In the genomic region with DNA sequence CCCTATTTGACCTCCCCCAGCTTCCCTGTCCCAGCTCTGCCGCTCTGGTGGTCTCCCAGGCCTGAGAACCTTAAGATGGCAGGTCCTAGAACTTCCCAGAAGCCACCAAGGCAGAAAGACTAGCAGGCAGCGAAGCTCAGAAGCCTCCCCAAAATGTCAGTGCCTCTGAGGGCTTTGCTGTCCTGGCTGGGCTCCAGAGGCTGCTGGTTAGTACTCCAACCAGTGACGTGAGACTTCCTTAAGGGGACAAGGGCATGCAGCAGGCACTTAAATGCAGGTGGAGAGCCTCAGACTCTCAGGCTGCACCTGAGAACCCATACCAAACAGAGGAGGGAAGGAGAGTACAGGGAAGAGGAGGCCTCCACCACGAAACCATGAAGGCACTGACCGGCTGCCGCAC, we compare ENCODE assay signal across 9 mouse cellular contexts. TPM values are rescaled to one million over a fixed set of nuclear protein-coding genes. Genes with fewer than 3 reads are reported as not detected.
DNase-seq lines count a peak whose midpoint lies in the region; ATAC-seq lines count a peak whose summit lies in the region.
"Had no signal": no experiment of that assay in that cellular context is flagged by ENCODE, and none has a peak within 500 bp of the region (broad histone marks: within the 10 kb centered on the region; RNA-seq: fewer than 3 reads in every experiment).

No protein-coding gene starts in this region.

- H3K4me2 ChIP-seq in midbrain, embryonic 12.5 days (replicated peaks) = no peak overlapping the region
- no peak overlapping the region for H3K4me2 ChIP-seq in midbrain, embryonic 11.5 days
- H3K4me2 ChIP-seq in embryonic facial prominence, embryonic 14.5 days (ENCODE audit: low read depth, low read length) = no peak overlapping the region
- H3K4me2 ChIP-seq in stomach, embryonic 14.5 days (replicated peaks; ENCODE audit: low read depth, low read length) = no peak overlapping the region

- peaks cover 26% of the 10 kb centered on the region for H3K4me1 ChIP-seq in midbrain, embryonic 12.5 days
- peaks cover 17% of the 10 kb centered on the region for H3K4me1 ChIP-seq in midbrain, embryonic 11.5 days (ENCODE audit: control insufficient read depth, insufficient read depth, low read length)
- H3K4me1 ChIP-seq in embryonic facial prominence, embryonic 14.5 days (ENCODE audit: control insufficient read depth, insufficient read depth, low read length) = peaks cover 13% of the 10 kb centered on the region
- peaks cover 35% of the 10 kb centered on the region for H3K4me1 ChIP-seq in limb, embryonic 10.5 days
- H3K4me1 ChIP-seq in stomach, embryonic 14.5 days (ENCODE audit: control insufficient read depth, insufficient read depth, low read length) = peaks cover 20% of the 10 kb centered on the region

- H3K36me3 ChIP-seq in midbrain, embryonic 12.5 days = peaks cover 47% of the 10 kb centered on the region
- H3K36me3 ChIP-seq in midbrain, embryonic 11.5 days (ENCODE audit: control insufficient read depth, insufficient read depth, low read length) = peaks cover 26% of the 10 kb centered on the region
- peaks cover 47% of the 10 kb centered on the region for H3K36me3 ChIP-seq in embryonic facial prominence, embryonic 14.5 days (ENCODE audit: control insufficient read depth, insufficient read depth, low read length)
- peaks cover 68% of the 10 kb centered on the region for H3K36me3 ChIP-seq in limb, embryonic 10.5 days
- peaks cover 30% of the 10 kb centered on the region for H3K36me3 ChIP-seq in stomach, embryonic 14.5 days (ENCODE audit: control insufficient read depth, insufficient read depth, low read length)

- intact Hi-C loops in left cerebral cortex, postnatal 14 days (cut with DNase I) = no loop called here

- DNase-seq in midbrain, embryonic 11.5 days (ENCODE audit: low spot score, missing footprints) = no peak
- no peak for DNase-seq in embryonic facial prominence, embryonic 14.5 days (ENCODE audit: low spot score)
- DNase-seq in limb, embryonic 10.5 days (ENCODE audit: low spot score) = no peak
- no peak for DNase-seq in right cerebral cortex, postnatal 4 days
- no peak for DNase-seq in left cerebral cortex, postnatal 14 days (ENCODE audit: low spot score in 2 of 2)

- H3K9me3 ChIP-seq in midbrain, embryonic 12.5 days = no peaks in the 10 kb centered on the region
- no peaks in the 10 kb centered on the region for H3K9me3 ChIP-seq in midbrain, embryonic 11.5 days (ENCODE audit: control insufficient read depth, low read length)
- no peaks in the 10 kb centered on the region for H3K9me3 ChIP-seq in embryonic facial prominence, embryonic 14.5 days (ENCODE audit: control insufficient read depth, low read length)
- no peaks in the 10 kb centered on the region for H3K9me3 ChIP-seq in limb, embryonic 10.5 days (replicated peaks)
- no peaks in the 10 kb centered on the region for H3K9me3 ChIP-seq in stomach, embryonic 14.5 days (ENCODE audit: control insufficient read depth, low read depth, low read length)

- H3K27me3 ChIP-seq in midbrain, embryonic 12.5 days = no peaks in the 10 kb centered on the region
- no peaks in the 10 kb centered on the region for H3K27me3 ChIP-seq in midbrain, embryonic 11.5 days (ENCODE audit: control insufficient read depth, insufficient read depth, low read length)
- no peaks in the 10 kb centered on the region for H3K27me3 ChIP-seq in embryonic facial prominence, embryonic 14.5 days (replicated peaks; ENCODE audit: control insufficient read depth, insufficient read depth, low read length)
- no peaks in the 10 kb centered on the region for H3K27me3 ChIP-seq in limb, embryonic 10.5 days (ENCODE audit: low read depth, poor library complexity, severe bottlenecking)
- H3K27me3 ChIP-seq in stomach, embryonic 14.5 days (ENCODE audit: control insufficient read depth, insufficient read depth, low read length) = no peaks in the 10 kb centered on the region

- no peak overlapping the region for H3K4me3 ChIP-seq in midbrain, embryonic 12.5 days
- H3K4me3 ChIP-seq in midbrain, embryonic 11.5 days (ENCODE audit: low read depth, low read length) = no peak overlapping the region
- no peak overlapping the region for H3K4me3 ChIP-seq in embryonic facial prominence, embryonic 14.5 days (ENCODE audit: low read depth, low read length)
- H3K4me3 ChIP-seq in limb, embryonic 10.5 days = no peak overlapping the region
- no peak overlapping the region for H3K4me3 ChIP-seq in stomach, embryonic 14.5 days (ENCODE audit: low read depth, low read length)
- H3K4me3 ChIP-seq: myocyte had no signal

- ATAC-seq in midbrain, embryonic 12.5 days (ENCODE audit: low FRiP score, low read depth) = no peak
- no peak for ATAC-seq in midbrain, embryonic 11.5 days (ENCODE audit: low FRiP score)
- no peak for ATAC-seq in embryonic facial prominence, embryonic 14.5 days (ENCODE audit: low read depth)
- no peak for ATAC-seq in stomach, embryonic 14.5 days (ENCODE audit: insufficient number of reproducible peaks, insufficient read depth, low FRiP score, low read depth)
- ATAC-seq in erythroid progenitor cell, adult 5-6 weeks (replicated peaks; ENCODE audit: low FRiP score, poor library complexity, severe bottlenecking) = no peak

- 94% methylated on average over 6 of the region's 6 CpGs for WGBS in midbrain, embryonic 12.5 days
- 84% methylated on average over 6 of the region's 6 CpGs for WGBS in midbrain, embryonic 11.5 days
- 69% methylated on average over 4 of the region's 6 CpGs for WGBS in embryonic facial prominence, embryonic 14.5 days
- 94% methylated on average over 6 of the region's 6 CpGs for WGBS in limb, embryonic 10.5 days
- WGBS in stomach, embryonic 14.5 days = 90% methylated on average over 6 of the region's 6 CpGs

- 0 out of 2 replicates have a peak overlapping the region, but pooled peaks have one; percentile 8 for H3K9ac ChIP-seq in midbrain, embryonic 12.5 days (replicated peaks)
- no peak overlapping the region for H3K9ac ChIP-seq in midbrain, embryonic 11.5 days (ENCODE audit: low read length)
- no peak overlapping the region for H3K9ac ChIP-seq in embryonic facial prominence, embryonic 14.5 days (ENCODE audit: low read depth, low read length)
- no peak overlapping the region for H3K9ac ChIP-seq in stomach, embryonic 14.5 days (replicated peaks; ENCODE audit: low read depth, low read length)

- H3K27ac ChIP-seq in midbrain, embryonic 12.5 days (replicated peaks) = no peak overlapping the region
- no peak overlapping the region for H3K27ac ChIP-seq in midbrain, embryonic 11.5 days (ENCODE audit: low read depth, low read length)
- peak overlapping the region; percentile 40; the same call in 1 of the 2 replicates for H3K27ac ChIP-seq in embryonic facial prominence, embryonic 14.5 days (replicated peaks; ENCODE audit: low read depth, low read length)
- peak overlapping the region; percentile 42; the same call in 1 of the 2 replicates for H3K27ac ChIP-seq in limb, embryonic 10.5 days
- peak overlapping the region; percentile 71; the same call in 1 of the 2 replicates for H3K27ac ChIP-seq in stomach, embryonic 14.5 days (ENCODE audit: low read length)

RNA-seq across cellular contexts. Expression of a gene that starts 3.6 kb away (rescaled TPM):
- 102 TPM in 2 replicates for polyA plus RNA-seq in midbrain, embryonic 12.5 days (2016; fragmentation: Nextera tagmentation; extraction: Ambion mirVana)
- polyA plus RNA-seq in midbrain, embryonic 11.5 days (2014; fragmentation: Nextera tagmentation; extraction: Ambion mirVana) = 101 and 108 TPM in 2 replicates
- polyA plus RNA-seq in embryonic facial prominence, embryonic 14.5 days (2014; fragmentation: Nextera tagmentation; extraction: Ambion mirVana) = 99.0 and 107 TPM in 2 replicates
- polyA plus RNA-seq in limb, embryonic 10.5 days (2016; fragmentation: Nextera tagmentation; extraction: Ambion mirVana) = 149 and 158 TPM in 2 replicates
- 93.6 and 94.4 TPM in 2 replicates for polyA plus RNA-seq in stomach, embryonic 14.5 days (2014; fragmentation: Nextera tagmentation; extraction: Ambion mirVana)
- total RNA-seq in erythroid progenitor cell, adult 5-6 weeks (2015; ENCODE audit: low replicate concordance) = 22.6 and 26.3 TPM in 2 replicates
- total RNA-seq in erythroid progenitor cell, adult 5-6 weeks (2017; ENCODE audit: low replicate concordance) = 20.7 and 20.9 TPM in 2 replicates
- 100 to 1,000 TPM; 182 to 185 TPM for total RNA-seq in left cerebral cortex, postnatal 14 days (2021)

RNA-seq across cellular contexts. Expression of a gene that starts 31.6 kb away (rescaled TPM):
- 7.0 and 12.6 TPM in 2 replicates for polyA plus RNA-seq in midbrain, embryonic 12.5 days (2016; fragmentation: Nextera tagmentation; extraction: Ambion mirVana)
- polyA plus RNA-seq in midbrain, embryonic 11.5 days (2014; fragmentation: Nextera tagmentation; extraction: Ambion mirVana) = 13.2 and 14.7 TPM in 2 replicates
- 24.7 and 26.0 TPM in 2 replicates for polyA plus RNA-seq in embryonic facial prominence, embryonic 14.5 days (2014; fragmentation: Nextera tagmentation; extraction: Ambion mirVana)
- 13.7 and 13.8 TPM in 2 replicates for polyA plus RNA-seq in limb, embryonic 10.5 days (2016; fragmentation: Nextera tagmentation; extraction: Ambion mirVana)
- polyA plus RNA-seq in stomach, embryonic 14.5 days (2014; fragmentation: Nextera tagmentation; extraction: Ambion mirVana) = 18.7 and 22.3 TPM in 2 replicates
- not detected in 2 replicates for total RNA-seq in erythroid progenitor cell, adult 5-6 weeks (2015; ENCODE audit: low replicate concordance)
- not detected in 2 replicates for total RNA-seq in erythroid progenitor cell, adult 5-6 weeks (2017; ENCODE audit: low replicate concordance)
- total RNA-seq in left cerebral cortex, postnatal 14 days (2021) = 1 to 10 TPM; 3.0 TPM

RNA-seq across cellular contexts. Expression of a gene that starts 38.1 kb away (rescaled TPM):
- polyA plus RNA-seq in midbrain, embryonic 12.5 days (2016; fragmentation: Nextera tagmentation; extraction: Ambion mirVana) = 4.9 and 5.1 TPM in 2 replicates
- polyA plus RNA-seq in midbrain, embryonic 11.5 days (2014; fragmentation: Nextera tagmentation; extraction: Ambion mirVana) = 3.9 and 5.2 TPM in 2 replicates
- polyA plus RNA-seq in embryonic facial prominence, embryonic 14.5 days (2014; fragmentation: Nextera tagmentation; extraction: Ambion mirVana) = 26.1 and 34.8 TPM in 2 replicates
- 5.9 and 7.4 TPM in 2 replicates for polyA plus RNA-seq in limb, embryonic 10.5 days (2016; fragmentation: Nextera tagmentation; extraction: Ambion mirVana)
- polyA plus RNA-seq in stomach, embryonic 14.5 days (2014; fragmentation: Nextera tagmentation; extraction: Ambion mirVana) = 46.0 and 51.7 TPM in 2 replicates
- 1.4 TPM in 1 of 2 replicates, not detected in the other for total RNA-seq in erythroid progenitor cell, adult 5-6 weeks (2015; ENCODE audit: low replicate concordance)
- 0.13 TPM in 1 of 2 replicates, not detected in the other for total RNA-seq in erythroid progenitor cell, adult 5-6 weeks (2017; ENCODE audit: low replicate concordance)
- total RNA-seq in left cerebral cortex, postnatal 14 days (2021) = 10 to 100 TPM in 1 of 2 experiments, 1 to 10 TPM in 1; 8.3 to 16.0 TPM

RNA-seq across cellular contexts. Expression of a gene that starts 41.3 kb away (rescaled TPM):
- polyA plus RNA-seq in midbrain, embryonic 12.5 days (2016; fragmentation: Nextera tagmentation; extraction: Ambion mirVana) = 1.7 and 1.8 TPM in 2 replicates
- polyA plus RNA-seq in midbrain, embryonic 11.5 days (2014; fragmentation: Nextera tagmentation; extraction: Ambion mirVana) = 1.6 and 2.5 TPM in 2 replicates
- polyA plus RNA-seq in embryonic facial prominence, embryonic 14.5 days (2014; fragmentation: Nextera tagmentation; extraction: Ambion mirVana) = 0.24 and 0.38 TPM in 2 replicates
- 0.96 and 0.98 TPM in 2 replicates for polyA plus RNA-seq in limb, embryonic 10.5 days (2016; fragmentation: Nextera tagmentation; extraction: Ambion mirVana)
- polyA plus RNA-seq in stomach, embryonic 14.5 days (2014; fragmentation: Nextera tagmentation; extraction: Ambion mirVana) = 0.55 and 0.59 TPM in 2 replicates
- total RNA-seq in erythroid progenitor cell, adult 5-6 weeks (2015; ENCODE audit: low replicate concordance) = 0.72 TPM in 1 of 2 replicates, not detected in the other
- total RNA-seq in erythroid progenitor cell, adult 5-6 weeks (2017; ENCODE audit: low replicate concordance) = 0.13 and 0.53 TPM in 2 replicates
- total RNA-seq in left cerebral cortex, postnatal 14 days (2021) = 10 to 100 TPM; 59.2 to 61.7 TPM
- polyA plus RNA-seq: myocyte had no signal

RNA-seq across cellular contexts. Expression of a gene that starts 49.7 kb away (rescaled TPM):
- 0.21 and 0.23 TPM in 2 replicates for polyA plus RNA-seq in midbrain, embryonic 12.5 days (2016; fragmentation: Nextera tagmentation; extraction: Ambion mirVana)
- 0.10 and 0.22 TPM in 2 replicates for polyA plus RNA-seq in midbrain, embryonic 11.5 days (2014; fragmentation: Nextera tagmentation; extraction: Ambion mirVana)
- 0.11 and 0.16 TPM in 2 replicates for polyA plus RNA-seq in embryonic facial prominence, embryonic 14.5 days (2014; fragmentation: Nextera tagmentation; extraction: Ambion mirVana)
- 0.05 and 0.06 TPM in 2 replicates for polyA plus RNA-seq in limb, embryonic 10.5 days (2016; fragmentation: Nextera tagmentation; extraction: Ambion mirVana)
- 0.10 and 0.24 TPM in 2 replicates for polyA plus RNA-seq in stomach, embryonic 14.5 days (2014; fragmentation: Nextera tagmentation; extraction: Ambion mirVana)
- total RNA-seq in erythroid progenitor cell, adult 5-6 weeks (2015; ENCODE audit: low replicate concordance) = 0.72 TPM in 1 of 2 replicates, not detected in the other
- total RNA-seq in erythroid progenitor cell, adult 5-6 weeks (2017; ENCODE audit: low replicate concordance) = not detected in 2 replicates
- total RNA-seq in left cerebral cortex, postnatal 14 days (2021) = 1 to 10 TPM; 3.8 to 4.2 TPM
- polyA plus RNA-seq: myocyte had no signal

Comparison
In these comparisons a context has a peak if more than half of its experiments do, and no peak if none do; other contexts are left out.
1. H3K27ac ChIP-seq: peak in embryonic facial prominence, embryonic 14.5 days (single experiment), limb, embryonic 10.5 days (single experiment) and stomach, embryonic 14.5 days (single experiment); none in midbrain, embryonic 12.5 days (single experiment) and midbrain, embryonic 11.5 days (single experiment).